Mouse (Mus musculus): ENCODE measurements at regions not wholly inside any gene's neighbourhood (a gene's known extent, or its start where the extent isn't known, plus 50 kb on each side); places are given as distances from the start of the nearest gene placed in this dataset.

- TF ChIP-seq ZKSCAN1 (IDR thresholded peaks at IDR 0.05; ENCODE audit: low read depth, low read length) (no peak), POLR2AphosphoS5 (IDR thresholded peaks at IDR 0.05; ENCODE audit: borderline replicate concordance, low read depth, low read length) (no peak)
Observed at GRCm38 (mm10) chr8:34478891-34479290, 367.4 kb upstream of the Gm10131 start.

Data from MEL (cell line).